Mouse (Mus musculus) heart, embryonic 10.5 days (tissue): ENCODE measurements around the gene Xrcc2. TPM values are rescaled to one million over a fixed set of nuclear protein-coding genes. Genes with fewer than 3 reads are reported as not detected.
"Not testable (repeated sequence)": the region's sequence is repeated elsewhere in the genome, so short reads cannot be mapped to it uniquely, and the experiment has no call there.

ENCODE experiments used
- DNase-seq: peaks from one replicate; pipeline ENCODE4 v3.0.0-alpha.2; 2017; ENCODE audit warnings: low spot score
- H3K27ac ChIP-seq: fragments of 300-500 bp; sonication (generic); 2 replicates; pipeline ENCODE4 v1.5.1; 2016; ENCODE audit warnings: mild to moderate bottlenecking
- H3K27me3 ChIP-seq: fragments of 300-500 bp; sonication (generic); 2 replicates; pipeline ENCODE4 v1.6.1; 2016; ENCODE audit warnings: mild to moderate bottlenecking; ENCODE audit not compliant: poor library complexity, insufficient read depth, severe bottlenecking
- H3K36me3 ChIP-seq: fragments of 300-500 bp; sonication (generic); 2 replicates; pipeline ENCODE4 v1.6.1; 2016; ENCODE audit warnings: mild to moderate bottlenecking, moderate library complexity
- H3K4me1 ChIP-seq: fragments of 300-500 bp; sonication (generic); 2 replicates; pipeline ENCODE4 v1.6.1; 2016; ENCODE audit warnings: mild to moderate bottlenecking
- H3K4me3 ChIP-seq: fragments of 300-500 bp; sonication (generic); 2 replicates; pipeline ENCODE4 v1.5.1; 2016; ENCODE audit warnings: mild to moderate bottlenecking, moderate library complexity
- H3K9me3 ChIP-seq: fragments of 300-500 bp; sonication (generic); 2 replicates; pipeline ENCODE4 v1.6.1; 2016; ENCODE audit warnings: mild to moderate bottlenecking, moderate library complexity
- WGBS: fragments of 180-500 bp; shearing (Covaris S2); methylation state at CpG from one replicate; pipeline ENCODE4 v1.1.7; 2016; 5-methylcytosine and 5-hydroxymethylcytosine counted together
- polyA plus RNA-seq: library from polyadenylated mRNA; unstranded; fragments of >200 nt; fragmentation: Nextera tagmentation; extraction: Ambion mirVana; gene quantifications from 2 replicates; pipeline ENCODE4 v1.2.1, GENCODE M21; 2016

Gene Xrcc2
- polyA plus RNA-seq, 1 experiment from 2014 or later = 13.0 TPM

- no peak overlapping the region for H3K4me3 ChIP-seq
- no peaks in the 10 kb centered on the region for H3K4me1 ChIP-seq
- WGBS = 80% methylated on average over 4 of the region's 4 CpGs
These were observed 13.8 kb upstream of the Xrcc2 start for GRCm38 (mm10) chr5:25719390-25719789.

DNA sequence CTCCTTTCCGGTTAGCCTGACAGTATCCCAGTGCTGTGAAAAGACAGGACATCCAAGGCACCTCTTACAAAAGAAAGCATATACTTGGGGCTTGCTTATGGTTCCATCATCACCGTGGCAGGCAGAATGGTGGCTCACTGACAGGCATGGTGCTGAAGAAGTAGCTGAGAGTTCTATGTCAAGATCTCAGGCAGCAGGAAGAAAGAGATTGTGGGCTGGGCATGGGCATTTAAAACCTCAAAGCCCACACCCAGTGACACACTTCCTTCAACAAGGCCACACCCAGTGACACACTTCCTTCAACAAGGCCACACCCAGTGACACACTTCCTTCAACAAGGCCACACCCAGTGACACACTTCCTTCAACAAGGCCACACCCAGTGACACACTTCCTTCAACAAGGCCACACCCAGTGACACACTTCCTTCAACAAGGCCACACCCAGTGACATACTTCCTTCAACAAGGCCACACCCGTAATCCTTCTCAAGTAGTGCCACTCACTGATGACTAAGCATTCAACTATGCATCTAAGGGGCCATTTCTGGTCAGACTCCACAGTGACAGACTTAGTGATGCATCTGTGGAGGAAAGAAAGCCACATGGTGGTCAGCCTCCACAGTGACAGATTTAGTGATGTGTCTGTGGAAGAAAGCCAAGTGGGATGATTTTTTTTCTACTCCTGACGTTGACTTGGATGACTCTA is 7.5 kb upstream of the Xrcc2 start:
- H3K4me3 ChIP-seq, H3K36me3 ChIP-seq, H3K27me3 ChIP-seq, H3K9me3 ChIP-seq, DNase-seq, H3K4me1 ChIP-seq, H3K27ac ChIP-seq: not testable (repeated sequence)
- 86% methylated on average over 4 of the region's 4 CpGs for WGBS

More at GRCm38 (mm10) chr5:25719390-25719789, 13.8 kb upstream of the Xrcc2 start:
- no peaks in the 10 kb centered on the region for H3K36me3 ChIP-seq
- no peak overlapping the region for H3K27ac ChIP-seq
- H3K27me3 ChIP-seq = no peaks in the 10 kb centered on the region
- H3K9me3 ChIP-seq = no peaks in the 10 kb centered on the region
- no peak for DNase-seq

DNA sequence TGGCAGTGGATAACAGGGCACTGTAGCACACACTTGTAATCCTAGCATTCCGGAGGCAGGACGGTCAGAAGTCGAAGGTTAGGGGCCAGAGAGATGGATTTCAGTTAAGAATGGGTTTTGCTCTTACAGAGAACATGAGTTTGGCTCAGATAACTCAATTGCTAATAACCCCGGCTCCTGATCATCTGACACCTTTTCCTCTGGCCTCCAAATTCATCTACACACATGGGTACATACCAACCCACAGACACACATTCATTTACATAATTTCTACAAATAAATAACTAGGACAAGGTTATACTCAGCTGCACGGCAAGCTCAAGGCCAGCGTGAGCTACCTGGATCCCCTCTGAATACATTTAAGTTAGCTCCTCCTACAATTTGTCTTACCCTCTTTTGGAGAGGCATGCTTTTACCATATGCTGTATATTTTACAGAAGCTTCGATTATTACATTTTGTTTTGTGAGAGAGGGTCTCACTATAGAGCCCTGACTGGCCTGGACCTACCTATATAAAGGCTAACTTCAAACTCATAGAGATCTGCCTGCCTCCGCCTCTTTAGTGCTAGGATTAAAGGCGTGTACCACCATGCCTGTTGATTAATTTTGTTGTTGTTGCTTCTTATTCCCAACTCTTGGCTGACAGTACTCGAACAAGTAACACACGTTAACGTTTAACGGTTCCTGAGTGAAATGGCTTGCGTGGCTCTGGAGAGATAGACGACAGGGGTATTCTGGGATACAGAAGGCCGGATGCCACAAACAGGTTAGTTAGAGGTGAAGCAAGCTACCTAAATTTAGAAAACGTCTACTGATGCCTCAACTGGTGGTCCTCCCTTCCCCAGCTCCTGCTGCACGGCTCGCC is 691 bp downstream of the Xrcc2 start:
- DNase-seq = no peak
- peaks cover 11% of the 10 kb centered on the region for H3K4me1 ChIP-seq
- H3K27me3 ChIP-seq = no peaks in the 10 kb centered on the region
- peaks cover 25% of the 10 kb centered on the region for H3K36me3 ChIP-seq
- no peaks in the 10 kb centered on the region for H3K9me3 ChIP-seq
- H3K4me3 ChIP-seq = peak overlapping the region; percentile 91
- H3K27ac ChIP-seq = peak overlapping the region; percentile 92
- WGBS = 25% methylated on average over 19 of the region's 19 CpGs

DNA sequence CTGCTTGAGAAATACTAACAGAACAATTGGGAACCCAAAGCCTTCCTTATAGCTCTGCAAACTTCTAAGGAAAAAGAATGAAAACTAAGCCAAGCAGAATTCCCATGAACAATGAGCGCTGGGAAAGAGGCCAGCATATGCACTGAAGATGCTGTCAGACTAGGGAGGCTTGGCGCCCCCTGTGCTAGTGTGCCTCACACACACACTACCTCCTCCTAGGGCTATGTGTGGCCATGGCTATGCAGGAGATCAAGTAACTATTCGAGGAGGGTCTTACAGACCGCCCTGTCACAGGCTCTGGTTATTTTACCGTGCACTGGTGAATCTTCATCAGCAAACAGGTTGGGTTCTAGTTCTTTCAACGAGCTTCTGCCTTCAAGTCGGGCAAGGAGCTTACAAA is 7.7 kb downstream of the Xrcc2 start:
- H3K4me1 ChIP-seq = no peaks in the 10 kb centered on the region
- H3K4me3 ChIP-seq = no peak overlapping the region
- peaks cover 76% of the 10 kb centered on the region for H3K36me3 ChIP-seq
- H3K9me3 ChIP-seq = no peaks in the 10 kb centered on the region
- no peak overlapping the region for H3K27ac ChIP-seq
- DNase-seq = no peak
- 85% methylated on average over 7 of the region's 7 CpGs for WGBS
- no peaks in the 10 kb centered on the region for H3K27me3 ChIP-seq

DNA sequence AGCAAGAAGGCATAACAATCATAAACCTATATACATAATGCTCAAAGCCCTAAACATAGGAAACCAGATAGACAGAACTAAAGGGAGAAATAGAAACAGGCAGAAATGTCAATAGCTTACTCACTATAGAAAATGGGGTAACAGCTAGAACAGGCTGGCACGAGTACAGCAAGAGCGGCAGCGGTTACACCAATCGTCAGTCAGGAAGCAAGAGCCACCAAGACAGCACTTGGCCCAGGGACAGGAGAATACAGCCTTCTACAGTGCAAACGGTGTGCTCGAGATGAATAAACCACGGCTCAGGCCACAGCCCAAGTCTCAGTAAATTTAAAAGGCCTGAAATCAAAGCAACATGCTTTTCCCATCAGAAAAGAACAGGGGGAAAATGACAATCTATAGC is 9.4 kb downstream of the Xrcc2 start:
- Histone ChIP-seq H3K27me3 (no peaks in the 10 kb centered on the region), H3K9me3 (no peaks in the 10 kb centered on the region), H3K36me3 (peaks cover 73% of the 10 kb centered on the region), H3K4me3 (no peak overlapping the region), H3K27ac (no peak overlapping the region), H3K4me1 (no peaks in the 10 kb centered on the region)
- WGBS = 92% methylated on average over 7 of the region's 7 CpGs
- DNase-seq = no peak

DNA sequence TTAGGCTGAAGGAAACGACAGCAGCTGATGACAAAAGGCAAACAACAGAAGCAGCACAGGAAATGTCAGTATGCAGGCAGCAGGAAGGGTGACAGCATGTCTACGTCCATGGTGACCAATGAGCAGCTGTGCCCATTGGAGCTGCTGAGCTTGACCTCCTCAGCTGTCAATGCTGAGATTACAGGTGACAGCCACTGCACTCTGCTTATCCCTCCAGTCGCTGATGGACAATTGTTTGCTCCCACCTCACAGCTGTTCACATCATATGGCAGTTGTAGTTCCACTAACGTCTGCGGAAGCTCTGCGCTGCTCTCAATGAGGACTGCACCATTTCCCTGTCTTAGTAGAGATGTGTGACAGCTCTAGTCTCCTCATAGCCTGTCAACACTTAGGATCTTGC is 9.8 kb downstream of the Xrcc2 start:
- Histone ChIP-seq H3K4me1 (no peaks in the 10 kb centered on the region), H3K27ac (no peak overlapping the region), H3K27me3 (no peaks in the 10 kb centered on the region), H3K36me3 (peaks cover 78% of the 10 kb centered on the region), H3K9me3 (no peaks in the 10 kb centered on the region), H3K4me3 (no peak overlapping the region)
- 49% methylated on average over 6 of the region's 6 CpGs for WGBS
- DNase-seq = no peak

GRCm38 (mm10) chr5:25671696-25672520 is 33.7 kb downstream of the Xrcc2 start:
- peak; percentile 61 for DNase-seq
- H3K27ac ChIP-seq = no peak overlapping the region
- WGBS = 89% methylated on average over 31 of the region's 31 CpGs
- no peaks in the 10 kb centered on the region for H3K4me1 ChIP-seq
- no peaks in the 10 kb centered on the region for H3K27me3 ChIP-seq
- no peaks in the 10 kb centered on the region for H3K9me3 ChIP-seq
- no peaks in the 10 kb centered on the region for H3K36me3 ChIP-seq
- H3K4me3 ChIP-seq = no peak overlapping the region

DNA sequence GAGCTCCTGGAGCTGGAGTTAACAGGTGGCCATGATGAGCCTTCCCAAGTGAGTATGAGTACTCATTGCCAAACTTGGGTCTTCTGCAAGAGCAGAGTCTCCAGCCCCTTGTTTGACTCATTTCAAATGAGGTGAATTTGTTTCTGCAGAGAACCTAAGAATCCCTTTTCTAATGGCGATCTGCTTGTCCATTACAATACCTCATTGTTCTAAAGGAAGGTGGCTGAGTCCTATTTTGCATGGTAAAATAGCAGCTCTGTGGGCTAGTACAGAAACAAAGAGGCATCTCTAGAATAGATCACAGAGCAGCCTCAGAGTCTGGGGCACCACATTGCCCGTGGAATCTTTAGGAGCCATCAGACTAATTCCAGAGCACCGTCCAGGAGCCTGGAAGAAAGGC is 34.6 kb downstream of the Xrcc2 start:
- Histone ChIP-seq H3K9me3 (no peaks in the 10 kb centered on the region), H3K4me3 (no peak overlapping the region), H3K27ac (no peak overlapping the region), H3K4me1 (peaks cover 3% of the 10 kb centered on the region; the same call in 1 of the 2 replicates), H3K36me3 (no peaks in the 10 kb centered on the region), H3K27me3 (no peaks in the 10 kb centered on the region)
- DNase-seq = no peak
- 81% methylated on average over 3 of the region's 3 CpGs for WGBS

DNA sequence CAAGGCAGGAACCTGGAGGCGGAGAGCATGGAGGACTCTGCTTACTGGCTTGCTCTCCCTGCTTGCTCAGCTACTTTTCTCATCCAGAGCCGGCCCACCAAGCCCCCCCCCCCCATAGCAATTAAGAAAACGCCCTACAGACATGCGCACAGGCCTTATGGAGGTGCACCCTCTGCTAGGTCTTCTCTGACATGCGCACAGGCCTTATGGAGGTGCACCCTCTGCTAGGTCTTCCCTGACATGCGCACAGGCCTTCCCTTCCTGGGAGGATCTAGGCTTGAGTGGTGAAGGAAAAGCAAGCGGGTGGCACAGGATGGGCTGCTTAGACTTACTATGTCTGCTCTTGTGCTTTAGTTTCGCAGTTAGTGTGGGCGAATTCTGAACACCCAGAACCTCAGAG is 37.3 kb downstream of the Xrcc2 start:
- 82% methylated on average over 9 of the region's 9 CpGs for WGBS
- Histone ChIP-seq H3K4me1 (peaks cover 3% of the 10 kb centered on the region; the same call in 1 of the 2 replicates), H3K27ac (no peak overlapping the region), H3K36me3 (no peaks in the 10 kb centered on the region), H3K9me3 (no peaks in the 10 kb centered on the region), H3K27me3 (no peaks in the 10 kb centered on the region), H3K4me3 (no peak overlapping the region)
- DNase-seq = peak; percentile 43

GRCm38 (mm10) chr5:25666684-25667083 is 38.9 kb downstream of the Xrcc2 start:
- WGBS = 74% methylated on average over 9 of the region's 9 CpGs
- no peak overlapping the region for H3K27ac ChIP-seq
- H3K36me3 ChIP-seq = no peaks in the 10 kb centered on the region
- H3K4me3 ChIP-seq = no peak overlapping the region
- no peaks in the 10 kb centered on the region for H3K27me3 ChIP-seq
- DNase-seq = no peak
- H3K9me3 ChIP-seq = no peaks in the 10 kb centered on the region
- peaks cover 3% of the 10 kb centered on the region; the same call in 1 of the 2 replicates for H3K4me1 ChIP-seq

DNA sequence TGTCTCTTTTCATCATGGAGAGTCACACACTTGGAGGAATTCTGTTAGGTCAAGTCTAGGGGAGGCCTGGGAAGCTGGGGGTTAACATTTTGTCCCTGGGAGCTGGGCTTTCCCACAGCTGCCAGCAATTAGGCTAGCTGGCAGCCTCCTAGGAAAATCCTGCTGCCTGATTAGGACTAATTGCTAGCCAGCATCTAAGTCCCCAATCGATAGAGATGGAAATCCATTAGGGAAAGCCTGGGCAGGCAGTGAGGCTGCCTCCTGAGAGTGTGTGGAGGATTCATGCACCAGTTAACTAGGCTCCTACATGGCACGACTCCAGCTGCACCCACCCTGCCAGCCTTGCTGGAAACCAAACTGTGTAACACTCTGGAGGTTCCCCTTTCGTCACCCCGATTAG is 39.5 kb downstream of the Xrcc2 start:
- DNase-seq = no peak
- H3K27me3 ChIP-seq = no peaks in the 10 kb centered on the region

DNA sequence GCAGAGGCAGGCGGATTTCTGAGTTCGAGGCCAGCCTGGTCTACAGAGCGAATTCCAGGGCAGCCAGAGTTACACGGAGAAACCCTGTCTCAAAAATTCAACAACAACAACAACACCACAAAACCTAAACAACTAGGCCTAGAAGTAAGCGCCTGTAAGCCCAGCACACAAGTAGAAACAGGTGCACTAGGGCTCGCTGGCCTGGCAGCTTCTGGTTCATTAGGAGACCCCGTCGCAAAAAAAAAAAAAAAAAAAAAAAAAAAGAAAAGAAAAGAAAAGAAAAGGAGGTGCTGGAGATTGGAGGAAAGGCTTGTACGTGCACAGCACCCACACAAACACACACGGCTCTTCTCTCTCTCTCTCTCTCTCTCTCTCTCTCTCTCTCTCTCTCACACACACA is 40.1 kb downstream of the Xrcc2 start:
- 83% methylated on average over 10 of the region's 10 CpGs for WGBS
- no peak for DNase-seq

More for the DNA sequence above, 39.5 kb downstream of the Xrcc2 start:
- Histone ChIP-seq H3K9me3 (no peaks in the 10 kb centered on the region), H3K27ac (no peak overlapping the region), H3K36me3 (no peaks in the 10 kb centered on the region), H3K4me1 (peaks cover 3% of the 10 kb centered on the region; the same call in 1 of the 2 replicates), H3K4me3 (no peak overlapping the region)
- WGBS = 60% methylated on average over 4 of the region's 4 CpGs

More for the DNA sequence above, 40.1 kb downstream of the Xrcc2 start:
- H3K9me3 ChIP-seq = no peaks in the 10 kb centered on the region
- H3K36me3 ChIP-seq = no peaks in the 10 kb centered on the region
- no peak overlapping the region for H3K4me3 ChIP-seq
- no peak overlapping the region for H3K27ac ChIP-seq
- H3K4me1 ChIP-seq = peaks cover 3% of the 10 kb centered on the region; the same call in 1 of the 2 replicates
- H3K27me3 ChIP-seq = no peaks in the 10 kb centered on the region
